ENCODE assay signal across 9 mouse cellular contexts in the genomic region with DNA sequence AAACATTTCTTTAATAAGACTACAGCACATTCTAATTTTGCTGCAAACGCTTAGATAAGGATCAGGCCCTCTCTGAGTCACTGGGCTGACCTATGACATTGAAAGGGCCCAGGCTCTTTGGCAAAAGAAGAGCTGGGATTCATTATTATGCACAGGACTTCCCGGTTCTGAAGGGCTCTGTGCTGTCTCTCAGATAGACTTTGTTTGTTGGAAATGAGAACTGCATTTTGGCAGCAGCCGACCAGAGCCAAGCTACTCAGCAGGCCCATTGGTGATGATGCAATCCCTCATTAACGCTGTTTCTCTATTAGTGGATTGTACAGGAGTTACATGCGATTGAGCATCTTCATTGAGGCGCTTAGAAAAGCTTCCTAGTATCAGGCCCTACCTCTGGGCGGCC.
DNase-seq lines count a peak whose midpoint lies in the region; ATAC-seq lines count a peak whose summit lies in the region.
"Had no signal": no experiment of that assay in that cellular context is flagged by ENCODE, and none has a peak within 500 bp of the region (broad histone marks: within the 10 kb centered on the region; RNA-seq: fewer than 3 reads in every experiment).

No protein-coding gene starts in this region.

- no peak overlapping the region for H3K9ac ChIP-seq in forebrain, embryonic 15.5 days (replicated peaks)
- no peak overlapping the region for H3K9ac ChIP-seq in heart, embryonic 11.5 days (ENCODE audit: low read depth, low read length)

- H3K36me3 ChIP-seq in forebrain, embryonic 15.5 days, result no peaks in the 10 kb centered on the region
- no peaks in the 10 kb centered on the region for H3K36me3 ChIP-seq in heart, embryonic 11.5 days (ENCODE audit: control insufficient read depth, insufficient read depth, low read length)

- intact Hi-C loops in left cerebral cortex, postnatal 14 days (cut with DNase I), result loop anchor here (2.0 to 10.0 kb wide), 2 partner anchors 197 to 211 kb away; no protein-coding TSS in a partner anchor

- H3K4me3 ChIP-seq in forebrain, embryonic 15.5 days, result no peak overlapping the region
- H3K4me3 ChIP-seq in heart, embryonic 11.5 days (ENCODE audit: low read depth, low read length), result no peak overlapping the region
- H3K4me3 ChIP-seq: myocyte had no signal

- peak; percentile 30 for DNase-seq in cerebellum, adult 11-12 months
- no peak for DNase-seq in cerebellum, adult 11 months
- peak; percentile 94 for DNase-seq in Muller cell, postnatal 12 days (ENCODE audit: inconsistent ontology term)
- DNase-seq in left cerebral cortex, postnatal 14 days (ENCODE audit: low spot score in 2 of 2), result peak; percentile 49 to 66
- no peak for DNase-seq in testis, postnatal 14 days (ENCODE audit: low spot score)
- DNase-seq in kidney, adult 8-10 months, result no peak

- peaks cover 49% of the 10 kb centered on the region for H3K4me1 ChIP-seq in forebrain, embryonic 15.5 days
- H3K4me1 ChIP-seq in heart, embryonic 11.5 days (ENCODE audit: control insufficient read depth, insufficient read depth, low read length), result no peaks in the 10 kb centered on the region

- peak overlapping the region; percentile 79 for H3K27ac ChIP-seq in forebrain, embryonic 15.5 days (replicated peaks)
- no peak overlapping the region for H3K27ac ChIP-seq in heart, embryonic 11.5 days (ENCODE audit: low read depth, low read length)

- 9% methylated on average over 7 of the region's 7 CpGs for WGBS in forebrain, embryonic 15.5 days
- 50% methylated on average over 7 of the region's 7 CpGs for WGBS in heart, embryonic 11.5 days (ENCODE audit: insufficient replicate concordance)

- ATAC-seq in forebrain, embryonic 15.5 days (replicated peaks), result peak; percentile 77
- no peak for ATAC-seq in heart, embryonic 11.5 days (replicated peaks; ENCODE audit: insufficient number of reproducible peaks, low FRiP score, low TSS enrichment)

- no peaks in the 10 kb centered on the region for H3K27me3 ChIP-seq in forebrain, embryonic 15.5 days
- H3K27me3 ChIP-seq in heart, embryonic 11.5 days (ENCODE audit: control insufficient read depth, insufficient read depth, low read length), result no peaks in the 10 kb centered on the region

- H3K4me2 ChIP-seq in forebrain, embryonic 15.5 days (replicated peaks), result no peak overlapping the region
- H3K4me2 ChIP-seq in heart, embryonic 11.5 days, result no peak overlapping the region

- H3K9me3 ChIP-seq in forebrain, embryonic 15.5 days, result no peaks in the 10 kb centered on the region
- H3K9me3 ChIP-seq in heart, embryonic 11.5 days (replicated peaks; ENCODE audit: control insufficient read depth, low read length), result 0 out of 2 replicates have a peak, but pooled peaks cover 2% of the 10 kb centered on the region

Comparison
In these comparisons a context has a peak if more than half of its experiments do, and no peak if none do; other contexts are left out.
1. DNase-seq: peak in cerebellum, adult 11-12 months (single experiment), Muller cell, postnatal 12 days (single experiment) and left cerebral cortex, postnatal 14 days (2 of 2); none in cerebellum, adult 11 months (single experiment), testis, postnatal 14 days (single experiment) and kidney, adult 8-10 months (0 of 2).